Mouse (Mus musculus): ENCODE measurements at regions not wholly inside any gene's neighbourhood (a gene's known extent, or its start where the extent isn't known, plus 50 kb on each side); places are given as distances from the start of the nearest gene placed in this dataset.
A peak's percentile ranks its signal among the peaks of the same experiment; 100 is the strongest.
"Not testable (repeated sequence)": the region's sequence is repeated elsewhere in the genome, so short reads cannot be mapped to it uniquely, and the experiment has no call there.

- DNase-seq (ENCODE audit: low spot score in 2 of 2), result no peak
These were observed 60.8 kb downstream of the Dmrta2 start for GRCm38 (mm10) chr4:110038696-110039095.

- no peak for DNase-seq (ENCODE audit: low spot score in 2 of 2)
These were observed 67.2 kb downstream of the Dmrta2 start for GRCm38 (mm10) chr4:110044851-110045618.

- no peak for DNase-seq (ENCODE audit: low spot score in 2 of 2)
These were observed 67.9 kb downstream of the Dmrta2 start for GRCm38 (mm10) chr4:110045651-110046269.

- DNase-seq (ENCODE audit: low spot score in 2 of 2), result no peak
These were observed 68.4 kb downstream of the Dmrta2 start for GRCm38 (mm10) chr4:110046270-110046651.

GRCm38 (mm10) chr4:110050393-110051280 lies 72.8 kb downstream of the Dmrta2 start:
- peak; percentile 58 to 84 for DNase-seq (ENCODE audit: low spot score in 2 of 2)

- peak in 1 of 2 experiments; percentile 34 for DNase-seq (ENCODE audit: low spot score in 2 of 2)
These were observed 73.4 kb downstream of the Dmrta2 start for GRCm38 (mm10) chr4:110051281-110051665.

- no peak for DNase-seq (ENCODE audit: low spot score in 2 of 2)
These were observed 74.0 kb downstream of the Dmrta2 start for GRCm38 (mm10) chr4:110051872-110052271.

- no peak for DNase-seq (ENCODE audit: low spot score in 2 of 2)
These were observed 75.1 kb downstream of the Dmrta2 start for GRCm38 (mm10) chr4:110052998-110053397.

- DNase-seq (ENCODE audit: low spot score in 2 of 2), result no peak
These were observed 96.0 kb downstream of the Dmrta2 start for GRCm38 (mm10) chr4:110073836-110074235.

- DNase-seq (ENCODE audit: low spot score in 2 of 2), result no peak
These were observed 105.5 kb downstream of the Dmrta2 start for GRCm38 (mm10) chr4:110083371-110083770.

GRCm38 (mm10) chr4:110087570-110088247 lies 109.9 kb downstream of the Dmrta2 start:
- peak in 1 of 2 experiments; percentile 21 for DNase-seq (ENCODE audit: low spot score in 2 of 2)

- DNase-seq (ENCODE audit: low spot score in 2 of 2), result no peak
These were observed 115.4 kb downstream of the Dmrta2 start for GRCm38 (mm10) chr4:110093040-110093820.

- DNase-seq (ENCODE audit: low spot score in 2 of 2), result no peak
These were observed 116.7 kb downstream of the Dmrta2 start for GRCm38 (mm10) chr4:110094541-110094940.

GRCm38 (mm10) chr4:110095760-110096593 lies 118.1 kb downstream of the Dmrta2 start:
- no peak for DNase-seq (ENCODE audit: low spot score in 2 of 2)

- not testable (repeated sequence) for DNase-seq (ENCODE audit: low spot score in 2 of 2)
These were observed 126.3 kb downstream of the Dmrta2 start for GRCm38 (mm10) chr4:110104119-110104518.

- no peak for DNase-seq (ENCODE audit: low spot score in 2 of 2)
These were observed 128.9 kb downstream of the Dmrta2 start for GRCm38 (mm10) chr4:110106620-110107243.

- no peak for DNase-seq (ENCODE audit: low spot score in 2 of 2)
These were observed 141.6 kb downstream of the Dmrta2 start for GRCm38 (mm10) chr4:110119438-110119837.

GRCm38 (mm10) chr4:110119874-110120273 lies 142.0 kb downstream of the Dmrta2 start:
- no peak for DNase-seq (ENCODE audit: low spot score in 2 of 2)

GRCm38 (mm10) chr4:110120761-110121160 lies 142.9 kb downstream of the Dmrta2 start:
- no peak for DNase-seq (ENCODE audit: low spot score in 2 of 2)
